Mouse (Mus musculus) heart, embryonic 15.5 days (tissue): ENCODE measurements around the gene Sap25. TPM values are rescaled to one million over a fixed set of nuclear protein-coding genes. Genes with fewer than 3 reads are reported as not detected.
A peak's percentile ranks its signal among the peaks of the same experiment; 100 is the strongest.
"Not testable (repeated sequence)": the region's sequence is repeated elsewhere in the genome, so short reads cannot be mapped to it uniquely, and the experiment has no call there.

Experiments used
- ATAC-seq: fragments of 200-750 bp; cut with Nextera tagmentation; replicated peaks from 2 replicates; pipeline ENCODE4 v1.8.0; 2017; ENCODE audit warnings: low read depth, moderate TSS enrichment; ENCODE audit not compliant: insufficient number of reproducible peaks, insufficient read depth, low FRiP score
- H3K27ac ChIP-seq: fragments of 300-500 bp; sonication (generic); 2 replicates; pipeline ENCODE4 v1.5.1; 2015; ENCODE audit warnings: mild to moderate bottlenecking, inconsistent platforms
- H3K27me3 ChIP-seq: fragments of 300-500 bp; sonication (generic); 2 replicates; pipeline ENCODE4 v1.6.1; 2015; ENCODE audit warnings: inconsistent platforms
- H3K36me3 ChIP-seq: fragments of 300-500 bp; sonication (generic); 2 replicates; pipeline ENCODE4 v1.6.1; 2015; ENCODE audit warnings: mild to moderate bottlenecking, inconsistent platforms
- H3K4me1 ChIP-seq: fragments of 300-500 bp; sonication (generic); replicated peaks from 2 replicates; pipeline ENCODE4 v1.6.1; 2015; ENCODE audit warnings: inconsistent platforms
- H3K4me2 ChIP-seq: fragments of 300-500 bp; sonication (generic); 2 replicates; pipeline ENCODE4 v1.6.1; 2015; ENCODE audit warnings: inconsistent platforms, mild to moderate bottlenecking, moderate library complexity
- H3K4me3 ChIP-seq: fragments of 300-500 bp; sonication (generic); 2 replicates; pipeline ENCODE4 v1.5.1; 2015; ENCODE audit warnings: mild to moderate bottlenecking, inconsistent platforms
- H3K9ac ChIP-seq: fragments of 300-500 bp; sonication (generic); 2 replicates; pipeline ENCODE4 v1.6.1; 2015; ENCODE audit warnings: mild to moderate bottlenecking, inconsistent platforms
- H3K9me3 ChIP-seq: fragments of 300-500 bp; sonication (generic); replicated peaks from 2 replicates; pipeline ENCODE4 v1.6.1; 2016; ENCODE audit warnings: inconsistent platforms
- WGBS: fragments of 180-500 bp; shearing (Covaris S2); methylation state at CpG from one replicate; pipeline ENCODE4 v1.1.7; 2015; ENCODE audit warnings: mixed read lengths; 5-methylcytosine and 5-hydroxymethylcytosine counted together
- polyA plus RNA-seq: library from polyadenylated mRNA; unstranded; fragments of >200 nt; fragmentation: Nextera tagmentation; extraction: Ambion mirVana; gene quantifications from 2 replicates; pipeline ENCODE4 v1.2.1, GENCODE M21; 2015

The Sap25 gene
- polyA plus RNA-seq, 1 experiment from 2014 or later: 4.0 TPM

DNA sequence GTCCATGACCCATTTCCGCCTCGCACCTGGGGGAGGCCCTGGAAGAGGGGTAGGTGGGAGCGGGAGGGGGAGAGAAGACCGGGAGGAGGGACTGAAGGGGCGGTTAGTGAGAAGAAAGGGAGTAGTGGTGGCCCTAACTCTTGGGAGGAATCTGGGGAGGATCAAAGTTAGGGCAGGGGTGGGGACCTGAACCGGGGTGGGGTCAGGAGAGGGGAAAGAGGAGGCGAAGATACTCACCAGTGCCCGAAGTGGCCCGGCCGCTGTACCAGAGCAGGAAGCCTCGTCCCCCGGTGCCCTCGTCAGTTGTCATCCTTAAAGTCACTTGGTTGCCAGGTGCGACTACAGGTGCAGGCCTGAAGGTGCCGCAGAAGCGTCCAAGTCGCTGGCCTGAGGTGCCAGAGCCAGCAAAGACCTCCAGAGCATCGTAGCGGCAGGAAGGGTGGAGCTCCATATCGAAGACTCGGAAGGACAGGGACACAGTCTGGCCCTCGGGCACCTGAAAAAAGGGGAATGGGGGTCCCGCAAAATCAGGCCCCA, 32.4 kb upstream of the Sap25 start:
- H3K4me1 ChIP-seq: peaks cover 51% of the 10 kb centered on the region
- H3K36me3 ChIP-seq: peaks cover 25% of the 10 kb centered on the region; the same call in 1 of the 2 replicates
- H3K27me3 ChIP-seq: no peaks in the 10 kb centered on the region
- no peaks in the 10 kb centered on the region for H3K9me3 ChIP-seq
- H3K4me3 ChIP-seq: no peak overlapping the region
- H3K27ac ChIP-seq: no peak overlapping the region
- no peak for ATAC-seq
- peak overlapping the region; percentile 43 for H3K4me2 ChIP-seq
- WGBS: 34% methylated on average over 22 of the region's 23 CpGs
- H3K9ac ChIP-seq: peak overlapping the region; percentile 19; the same call in 1 of the 2 replicates

GRCm38 (mm10) chr5:137609292-137609691, 31.8 kb upstream of the Sap25 start:
- H3K4me1 ChIP-seq: peaks cover 53% of the 10 kb centered on the region
- no peak overlapping the region for H3K27ac ChIP-seq
- ATAC-seq: no peak
- no peaks in the 10 kb centered on the region for H3K27me3 ChIP-seq
- no peaks in the 10 kb centered on the region for H3K9me3 ChIP-seq
- H3K4me2 ChIP-seq: no peak overlapping the region
- 62% methylated on average over 3 of the region's 3 CpGs for WGBS
- H3K36me3 ChIP-seq: peaks cover 21% of the 10 kb centered on the region; the same call in 1 of the 2 replicates
- no peak overlapping the region; the same call in 1 of the 2 replicates for H3K9ac ChIP-seq
- no peak overlapping the region for H3K4me3 ChIP-seq

DNA sequence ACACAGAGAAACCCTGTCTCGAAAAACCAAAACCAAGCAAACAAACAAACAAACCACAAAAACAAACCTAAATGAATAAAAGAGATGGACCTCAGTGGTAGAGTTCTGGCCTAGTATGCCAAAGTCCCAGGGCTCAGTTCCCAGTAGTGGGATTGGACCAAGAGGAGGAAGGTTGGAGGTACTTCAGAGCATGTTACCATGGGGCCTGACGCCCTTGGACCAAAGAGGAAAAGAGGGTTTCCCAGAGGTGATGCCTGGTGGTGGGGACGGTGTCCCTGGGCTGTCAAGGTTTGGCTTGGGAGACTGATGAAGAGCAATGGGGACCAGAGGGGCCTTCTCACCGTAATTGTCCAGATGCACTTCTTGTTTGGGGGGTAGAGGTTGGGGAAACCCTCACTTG, 31.1 kb upstream of the Sap25 start:
- 59% methylated on average over 4 of the region's 4 CpGs for WGBS
- ATAC-seq: no peak
- Histone ChIP-seq H3K4me3 (peak overlapping the region; percentile 45), H3K9me3 (no peaks in the 10 kb centered on the region), H3K4me2 (peak overlapping the region; percentile 60), H3K36me3 (peaks cover 21% of the 10 kb centered on the region; the same call in 1 of the 2 replicates), H3K27ac (peak overlapping the region; percentile 90), H3K9ac (peak overlapping the region; percentile 40), H3K27me3 (no peaks in the 10 kb centered on the region), H3K4me1 (peaks cover 53% of the 10 kb centered on the region)

- no peaks in the 10 kb centered on the region for H3K27me3 ChIP-seq
- H3K9ac ChIP-seq: peak overlapping the region; percentile 40
- peak overlapping the region; percentile 90 for H3K27ac ChIP-seq
- H3K4me1 ChIP-seq: peaks cover 53% of the 10 kb centered on the region
- peak; percentile 74 for ATAC-seq
- WGBS: 6% methylated on average over 11 of the region's 12 CpGs
- peaks cover 17% of the 10 kb centered on the region; the same call in 1 of the 2 replicates for H3K36me3 ChIP-seq
- H3K9me3 ChIP-seq: no peaks in the 10 kb centered on the region
- H3K4me2 ChIP-seq: peak overlapping the region; percentile 60
- peak overlapping the region; percentile 45 for H3K4me3 ChIP-seq
These were observed 30.4 kb upstream of the Sap25 start for GRCm38 (mm10) chr5:137610548-137611244.

DNA sequence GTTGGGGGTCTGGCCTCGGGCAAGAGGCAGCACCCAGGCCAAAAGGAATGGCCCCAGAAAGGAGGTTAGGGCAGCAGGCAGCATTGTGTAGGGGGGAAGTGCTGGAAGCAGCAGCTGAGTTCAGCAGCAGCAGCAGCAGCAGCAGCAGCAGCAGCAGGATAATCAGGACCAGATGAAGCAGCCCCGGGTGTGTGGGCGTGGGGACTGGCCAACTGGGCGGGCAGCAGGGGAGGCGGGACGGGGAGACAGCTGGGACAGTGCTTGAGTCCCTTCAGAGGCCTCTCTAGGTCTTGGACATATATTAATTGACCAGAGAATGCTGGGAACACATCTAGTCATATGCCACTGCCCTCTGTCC, 29.9 kb upstream of the Sap25 start:
- Histone ChIP-seq H3K9ac (peak overlapping the region; percentile 40), H3K4me1 (peaks cover 53% of the 10 kb centered on the region), H3K4me3 (peak overlapping the region; percentile 45), H3K9me3 (no peaks in the 10 kb centered on the region), H3K27me3 (no peaks in the 10 kb centered on the region), H3K4me2 (peak overlapping the region; percentile 60), H3K27ac (peak overlapping the region; percentile 90), H3K36me3 (peaks cover 13% of the 10 kb centered on the region; the same call in 1 of the 2 replicates)
- ATAC-seq: peak; percentile 64
- 7% methylated on average over 6 of the region's 6 CpGs for WGBS

DNA sequence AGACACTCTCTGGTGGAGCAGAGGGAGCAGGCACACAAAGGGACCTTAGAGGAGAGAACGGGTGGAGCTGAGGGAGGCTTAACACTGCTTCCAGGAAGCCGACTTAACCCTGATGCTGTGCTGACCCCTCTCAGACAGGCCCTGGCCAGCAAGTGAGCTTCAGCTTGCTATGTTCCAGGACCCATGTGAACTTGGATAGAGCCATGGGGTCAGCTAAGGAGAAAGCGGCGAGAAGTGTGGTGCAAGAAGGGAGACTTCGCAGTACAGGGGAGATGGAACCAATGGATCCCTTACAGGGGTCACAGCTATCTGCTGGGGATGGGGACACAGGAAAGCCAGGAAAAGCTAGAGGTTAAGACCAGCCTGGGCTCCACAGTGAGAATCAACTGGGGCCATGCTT, 28.1 kb upstream of the Sap25 start:
- Histone ChIP-seq H3K27me3 (no peaks in the 10 kb centered on the region), H3K4me2 (no peak overlapping the region), H3K9me3 (no peaks in the 10 kb centered on the region), H3K27ac (no peak overlapping the region), H3K4me3 (no peak overlapping the region), H3K9ac (no peak overlapping the region), H3K36me3 (no peaks in the 10 kb centered on the region), H3K4me1 (peaks cover 50% of the 10 kb centered on the region)
- WGBS: 76% methylated on average over 5 of the region's 5 CpGs
- ATAC-seq: no peak

GRCm38 (mm10) chr5:137613550-137613949, 27.6 kb upstream of the Sap25 start, which contains the start of gene Pcolce:
Gene Pcolce (minus strand): TSS chr5:137613784.
- Histone ChIP-seq H3K36me3 (no peaks in the 10 kb centered on the region), H3K27ac (0 out of 2 replicates have a peak within 1 kb of the TSS, but pooled peaks have one; percentile 14), H3K4me2 (no peak within 1 kb of the TSS), H3K27me3 (no peaks in the 10 kb centered on the region), H3K4me3 (no peak within 1 kb of the TSS), H3K9ac (no peak within 1 kb of the TSS), H3K4me1 (peaks cover 46% of the 10 kb centered on the region), H3K9me3 (no peaks in the 10 kb centered on the region)
- no peak; the same call in 1 of the 2 replicates for ATAC-seq
- 29% methylated on average over 11 of the region's 11 CpGs for WGBS

DNA sequence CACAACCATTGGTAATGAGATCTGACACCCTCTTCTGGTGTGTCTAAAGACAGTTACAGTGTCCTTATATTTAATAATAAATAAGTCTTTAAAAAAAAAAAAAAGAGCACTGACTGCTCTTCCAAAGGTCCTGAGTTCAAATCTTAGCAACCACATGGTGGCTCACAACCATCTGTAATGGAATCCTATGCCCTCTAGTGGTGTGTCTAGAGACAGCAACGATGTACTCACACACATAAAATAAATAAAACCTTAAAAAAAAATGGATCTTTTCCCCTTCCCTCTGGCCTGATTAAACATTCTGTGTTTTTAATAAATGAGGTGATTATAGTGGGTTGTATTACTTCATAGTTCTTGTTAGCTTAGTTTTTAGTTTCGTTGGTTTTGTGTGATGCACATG, 26.2 kb upstream of the Sap25 start:
- H3K4me1 ChIP-seq: peaks cover 35% of the 10 kb centered on the region
- H3K9ac ChIP-seq, H3K9me3 ChIP-seq, ATAC-seq, H3K4me3 ChIP-seq, H3K4me2 ChIP-seq, H3K27ac ChIP-seq, H3K27me3 ChIP-seq, H3K36me3 ChIP-seq: not testable (repeated sequence)
- 90% methylated on average over 2 of the region's 2 CpGs for WGBS

GRCm38 (mm10) chr5:137615347-137615746, 25.8 kb upstream of the Sap25 start:
- Histone ChIP-seq H3K36me3 (no peaks in the 10 kb centered on the region), H3K9me3 (no peaks in the 10 kb centered on the region), H3K4me1 (peaks cover 30% of the 10 kb centered on the region), H3K27ac (no peak overlapping the region), H3K27me3 (no peaks in the 10 kb centered on the region), H3K4me2 (no peak overlapping the region), H3K9ac (no peak overlapping the region), H3K4me3 (no peak overlapping the region)
- no peak for ATAC-seq
- 87% methylated on average over 7 of the region's 7 CpGs for WGBS

DNA sequence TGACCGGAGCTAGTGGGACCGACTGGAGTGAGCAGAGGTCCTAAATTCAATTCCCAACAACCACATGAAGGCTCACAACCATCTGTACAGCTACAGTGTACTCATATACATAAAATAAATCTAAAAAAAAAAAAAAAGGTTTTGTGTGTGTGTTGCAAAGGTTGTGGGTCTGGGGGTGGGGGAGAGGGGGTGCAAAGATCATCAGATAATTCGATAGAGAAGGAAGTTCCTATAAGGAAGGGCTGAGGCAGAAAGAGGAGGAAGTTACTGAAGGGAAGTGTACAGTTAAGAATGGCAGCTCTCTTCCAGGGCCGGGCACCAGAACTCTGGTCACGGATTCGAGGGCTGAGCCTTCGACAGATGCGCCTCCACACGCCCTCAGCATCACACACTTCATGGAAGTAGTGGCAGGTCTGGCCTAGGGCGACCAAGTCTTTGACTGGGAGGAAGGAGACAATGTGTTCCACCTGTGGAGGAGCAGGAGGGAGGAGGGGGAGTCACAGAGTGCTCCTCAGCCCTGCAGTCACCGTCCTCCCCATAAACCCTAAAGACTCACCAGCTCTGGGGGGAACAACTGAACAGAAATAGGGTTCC, 17.1 kb upstream of the Sap25 start:
- WGBS: 63% methylated on average over 11 of the region's 11 CpGs
- H3K4me1 ChIP-seq: peaks cover 7% of the 10 kb centered on the region
- H3K9ac ChIP-seq: no peak overlapping the region
- no peaks in the 10 kb centered on the region for H3K27me3 ChIP-seq
- H3K27ac ChIP-seq: no peak overlapping the region
- no peaks in the 10 kb centered on the region for H3K9me3 ChIP-seq
- no peaks in the 10 kb centered on the region for H3K36me3 ChIP-seq
- no peak for ATAC-seq
- H3K4me2 ChIP-seq: no peak overlapping the region
- no peak overlapping the region for H3K4me3 ChIP-seq

DNA sequence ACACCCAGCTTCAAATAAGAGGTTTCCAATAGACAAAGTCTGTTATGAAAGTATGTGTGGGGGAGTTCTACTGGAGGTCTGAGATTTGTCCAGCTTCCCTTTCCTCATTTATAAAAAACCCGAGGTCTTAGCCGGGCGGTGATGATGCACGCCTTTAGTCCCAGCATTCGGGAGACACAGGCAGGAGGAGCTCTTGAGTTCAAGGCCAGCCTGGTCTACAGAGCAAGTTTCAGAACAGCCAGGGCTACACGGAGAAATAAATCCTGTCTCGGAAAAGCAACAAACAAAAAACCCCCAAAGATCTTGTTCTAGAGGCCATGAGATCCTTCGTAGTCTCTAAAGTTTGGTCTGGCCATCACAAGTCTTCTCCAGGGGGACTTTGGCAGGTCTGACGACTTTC, 13.1 kb upstream of the Sap25 start:
- H3K4me2 ChIP-seq: peak overlapping the region; percentile 84
- H3K4me3 ChIP-seq: peak overlapping the region; percentile 93
- no peaks in the 10 kb centered on the region for H3K9me3 ChIP-seq
- WGBS: 4% methylated on average over 9 of the region's 9 CpGs
- no peaks in the 10 kb centered on the region for H3K27me3 ChIP-seq
- peaks cover 34% of the 10 kb centered on the region for H3K4me1 ChIP-seq
- no peaks in the 10 kb centered on the region for H3K36me3 ChIP-seq
- peak overlapping the region; percentile 71 for H3K9ac ChIP-seq
- no peak for ATAC-seq
- H3K27ac ChIP-seq: peak overlapping the region; percentile 92
